Mouse (Mus musculus) midbrain, embryonic 11.5 days (tissue): ENCODE results near the gene Nsa2. TPM values are rescaled to one million over a fixed set of nuclear protein-coding genes. Genes with fewer than 3 reads are reported as not detected.

ENCODE experiments used
- ATAC-seq: fragments of 200-750 bp; cut with Nextera tagmentation; 2 replicates; pipeline ENCODE4 v1.8.0; 2017; ENCODE audit warnings: moderate TSS enrichment, moderate library complexity; ENCODE audit not compliant: low FRiP score
- DNase-seq: peaks from one replicate; pipeline ENCODE4 v3.0.0; 2015; ENCODE audit warnings: low spot score; ENCODE audit errors: missing footprints
- H3K27ac ChIP-seq: fragments of 300-500 bp; sonication (generic); 2 replicates; pipeline ENCODE4 v1.5.1; 2014; ENCODE audit warnings: low read depth, low read length
- H3K27me3 ChIP-seq: fragments of 300-500 bp; sonication (generic); 2 replicates; pipeline ENCODE4 v1.6.1; 2014; ENCODE audit warnings: mild to moderate bottlenecking, low read length, moderate library complexity, mixed read lengths; ENCODE audit not compliant: control insufficient read depth, insufficient read depth
- H3K36me3 ChIP-seq: fragments of 300-500 bp; sonication (generic); 2 replicates; pipeline ENCODE4 v1.6.1; 2014; ENCODE audit warnings: mild to moderate bottlenecking, low read length, moderate library complexity, mixed read lengths; ENCODE audit not compliant: control insufficient read depth, insufficient read depth
- H3K4me1 ChIP-seq: fragments of 300-500 bp; sonication (generic); 2 replicates; pipeline ENCODE4 v1.6.1; 2014; ENCODE audit warnings: low read length; ENCODE audit not compliant: control insufficient read depth, insufficient read depth
- H3K4me2 ChIP-seq: fragments of 300-500 bp; sonication (generic); 2 replicates; pipeline ENCODE4 v1.6.1; 2014; ENCODE audit warnings: mild to moderate bottlenecking, moderate library complexity
- H3K4me3 ChIP-seq: fragments of 300-500 bp; sonication (generic); 2 replicates; pipeline ENCODE4 v1.5.1; 2014; ENCODE audit warnings: low read depth, low read length
- H3K9ac ChIP-seq: fragments of 300-500 bp; sonication (generic); 2 replicates; pipeline ENCODE4 v1.6.1; 2014; ENCODE audit warnings: low read length
- H3K9me3 ChIP-seq: fragments of 300-500 bp; sonication (generic); 2 replicates; pipeline ENCODE4 v1.6.1; 2016; ENCODE audit warnings: low read length; ENCODE audit not compliant: control insufficient read depth
- WGBS: fragments of 180-500 bp; shearing (Covaris S2); extraction: QIAGEN DNeasy Blood & Tissue Kit; methylation state at CpG from one replicate; pipeline ENCODE4 v1.1.7; 2014; 5-methylcytosine and 5-hydroxymethylcytosine counted together
- polyA plus RNA-seq: library from polyadenylated mRNA; unstranded; fragments of >200 nt; fragmentation: Nextera tagmentation; extraction: Ambion mirVana; gene quantifications from 2 replicates; pipeline ENCODE4 v1.2.1, GENCODE M21; 2014

The Nsa2 gene
- 64.7 and 69.8 TPM in 2 replicates for polyA plus RNA-seq

GRCm38 (mm10) chr13:97137466-97138400, at the start of gene Nsa2, which contains the start of gene Gfm2:
TSS of gene Nsa2 (minus strand) at chr13:97137937.
TSS of gene Gfm2 (plus strand) at chr13:97137937.
- peak; percentile 96 for ATAC-seq
- no peaks in the 10 kb centered on the region for H3K9me3 ChIP-seq
- peak within 1 kb of the TSS; percentile 75 for H3K4me2 ChIP-seq
- peak within 1 kb of the TSS; percentile 79 for H3K9ac ChIP-seq
- no peaks in the 10 kb centered on the region for H3K27me3 ChIP-seq
- DNase-seq, result peak; percentile 98
- no peaks in the 10 kb centered on the region; the same call in 1 of the 2 replicates for H3K36me3 ChIP-seq
- peak within 1 kb of the TSS; percentile 71 for H3K27ac ChIP-seq
- under 1% methylated on average over 57 of the region's 57 CpGs for WGBS
- peak within 1 kb of the TSS; percentile 82 for H3K4me3 ChIP-seq
- peaks cover 4% of the 10 kb centered on the region; the same call in 1 of the 2 replicates for H3K4me1 ChIP-seq

DNA sequence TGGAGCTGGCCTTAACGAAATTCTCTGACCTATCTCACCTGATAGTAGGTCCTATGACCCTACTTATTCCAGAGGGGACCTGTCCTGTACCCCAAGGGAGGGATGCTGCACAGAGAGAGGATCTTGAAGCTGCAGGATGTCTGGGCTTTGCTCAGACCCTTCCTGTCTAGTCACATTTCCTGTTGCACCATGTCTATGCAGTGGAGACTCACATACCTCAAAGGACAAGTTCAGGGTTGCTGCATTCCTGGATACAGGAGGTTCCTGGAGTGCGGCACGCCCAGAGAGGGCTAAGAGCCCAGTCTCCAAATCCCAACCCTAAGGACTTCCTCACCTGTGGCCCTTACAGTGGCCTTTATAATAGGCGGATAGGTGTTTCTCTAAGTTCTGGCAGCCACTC, 48.6 kb upstream of the Nsa2 start:
- H3K4me1 ChIP-seq, result no peaks in the 10 kb centered on the region
- no peak for ATAC-seq
- DNase-seq, result no peak
- H3K4me2 ChIP-seq, result no peak overlapping the region
- H3K9ac ChIP-seq, result no peak overlapping the region
- H3K9me3 ChIP-seq, result no peaks in the 10 kb centered on the region
- WGBS, result 80% methylated on average over 4 of the region's 4 CpGs
- no peak overlapping the region for H3K4me3 ChIP-seq
- H3K36me3 ChIP-seq, result no peaks in the 10 kb centered on the region
- H3K27me3 ChIP-seq, result no peaks in the 10 kb centered on the region
- no peak overlapping the region for H3K27ac ChIP-seq

DNA sequence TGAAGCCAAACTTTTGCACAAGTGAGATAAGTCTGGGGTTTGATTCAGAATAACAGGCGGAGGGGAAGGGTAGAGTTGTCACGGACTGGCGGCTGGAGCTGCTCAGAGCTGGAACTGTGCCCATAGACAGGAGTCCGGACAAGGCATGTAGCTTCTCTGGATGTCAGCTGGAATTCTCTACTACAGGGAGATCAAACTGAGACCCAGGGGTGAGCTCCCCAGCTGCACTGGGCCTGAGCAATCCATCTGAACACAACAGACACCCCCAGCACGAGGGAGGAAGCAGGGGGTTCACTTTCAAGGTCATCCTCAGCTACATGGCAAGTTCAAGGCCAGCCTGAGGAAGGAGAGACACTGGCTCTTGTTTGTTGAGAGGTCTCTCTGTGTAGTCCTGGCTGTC, 46.9 kb upstream of the Nsa2 start:
- Histone ChIP-seq H3K9ac (no peak overlapping the region), H3K9me3 (no peaks in the 10 kb centered on the region), H3K4me1 (no peaks in the 10 kb centered on the region), H3K4me2 (no peak overlapping the region), H3K36me3 (no peaks in the 10 kb centered on the region), H3K27ac (no peak overlapping the region), H3K27me3 (no peaks in the 10 kb centered on the region), H3K4me3 (no peak overlapping the region)
- 84% methylated on average over 5 of the region's 5 CpGs for WGBS
- no peak for DNase-seq
- ATAC-seq, result no peak

DNA sequence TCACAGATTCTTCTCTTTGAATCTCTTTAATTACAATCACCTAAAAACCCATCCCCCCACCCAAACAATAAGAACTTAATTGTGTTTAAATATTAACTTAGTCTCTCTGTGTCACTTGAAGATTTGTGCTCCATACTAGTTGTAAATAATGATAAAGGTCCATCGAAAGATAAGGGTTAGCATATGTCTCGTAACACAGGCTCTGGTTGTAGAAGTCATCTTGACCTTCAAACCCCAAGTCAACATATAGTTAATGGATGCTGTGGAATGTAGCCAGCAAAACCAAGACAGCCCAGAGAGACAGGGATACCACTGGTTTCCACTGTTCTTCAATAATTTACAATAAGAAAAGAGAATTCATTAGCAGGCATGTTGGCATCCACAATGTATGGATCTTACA, 46.4 kb upstream of the Nsa2 start:
- no peaks in the 10 kb centered on the region for H3K9me3 ChIP-seq
- no peak overlapping the region for H3K4me2 ChIP-seq
- 95% methylated on average over 2 of the region's 2 CpGs for WGBS
- no peaks in the 10 kb centered on the region for H3K27me3 ChIP-seq
- H3K4me1 ChIP-seq, result no peaks in the 10 kb centered on the region
- H3K27ac ChIP-seq, result no peak overlapping the region
- H3K4me3 ChIP-seq, result no peak overlapping the region
- no peak for ATAC-seq
- peak; percentile 12 for DNase-seq
- no peaks in the 10 kb centered on the region for H3K36me3 ChIP-seq
- H3K9ac ChIP-seq, result no peak overlapping the region

DNA sequence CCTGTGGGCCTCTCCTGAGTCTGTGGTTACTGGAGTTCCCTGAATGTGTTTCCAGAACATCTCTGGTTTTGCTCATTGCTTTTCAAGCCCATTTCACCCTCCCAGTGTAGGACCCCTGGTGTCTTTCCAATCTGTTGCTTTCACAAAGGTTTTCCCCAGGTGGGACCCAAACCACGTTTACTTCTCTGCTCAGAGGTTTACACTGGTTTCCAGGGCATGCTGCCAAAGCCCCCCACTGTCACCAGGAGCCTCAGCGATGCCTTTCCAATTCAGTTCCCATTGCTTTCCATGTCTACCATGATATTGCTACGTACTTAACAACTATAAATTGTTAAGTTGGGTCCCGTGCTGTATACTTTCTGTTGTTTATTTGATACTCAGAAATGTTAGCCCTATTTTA, 45.1 kb upstream of the Nsa2 start:
- ATAC-seq (no peak), DNase-seq (peak; percentile 12)
- Histone ChIP-seq H3K9ac (no peak overlapping the region), H3K9me3 (no peaks in the 10 kb centered on the region), H3K4me3 (no peak overlapping the region), H3K27me3 (no peaks in the 10 kb centered on the region), H3K36me3 (no peaks in the 10 kb centered on the region), H3K4me1 (no peaks in the 10 kb centered on the region), H3K27ac (no peak overlapping the region), H3K4me2 (no peak overlapping the region)
- 78% methylated on average over 4 of the region's 4 CpGs for WGBS

DNA sequence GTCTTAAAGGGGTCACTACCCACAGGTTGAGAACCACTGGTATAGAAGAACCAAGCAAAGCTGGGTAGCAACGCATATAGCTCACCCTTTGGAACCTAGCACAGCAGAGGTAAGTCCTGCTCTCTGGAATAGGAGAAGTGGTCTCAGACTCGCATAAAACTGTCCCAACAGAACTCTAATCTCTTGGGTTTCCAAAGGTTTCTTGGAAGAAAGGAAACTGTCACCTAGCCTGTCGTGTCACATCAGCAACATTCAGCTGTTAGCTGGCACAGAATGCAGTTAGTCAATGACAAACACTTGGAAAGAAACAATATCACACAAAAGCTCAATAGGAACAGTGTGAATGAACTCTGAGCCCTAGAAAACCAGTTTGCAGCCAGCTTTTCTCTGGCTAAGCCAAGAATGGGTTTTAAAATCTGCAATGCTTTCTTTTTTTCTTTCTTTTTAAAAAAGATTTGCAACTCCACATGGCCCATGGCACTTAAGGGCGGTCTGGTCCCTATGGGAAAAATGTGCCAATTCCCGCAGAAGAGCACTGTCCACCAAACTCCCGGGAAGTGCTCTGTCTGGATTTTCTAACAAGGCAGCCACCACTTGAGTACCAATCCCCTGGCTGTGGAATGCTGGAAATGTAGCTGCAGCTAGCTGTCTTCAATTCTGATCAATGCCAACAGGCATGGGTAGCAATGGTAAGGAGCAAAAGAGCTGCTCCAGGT, 42.5 kb upstream of the Nsa2 start:
- WGBS, result 66% methylated on average over 6 of the region's 6 CpGs
- Histone ChIP-seq H3K4me3 (no peak overlapping the region), H3K4me2 (no peak overlapping the region), H3K27ac (no peak overlapping the region), H3K4me1 (0 out of 2 replicates have a peak, but pooled peaks cover 2% of the 10 kb centered on the region), H3K9ac (no peak overlapping the region), H3K9me3 (no peaks in the 10 kb centered on the region), H3K36me3 (no peaks in the 10 kb centered on the region; the same call in 1 of the 2 replicates), H3K27me3 (no peaks in the 10 kb centered on the region)
- ATAC-seq (no peak), DNase-seq (peak; percentile 67)

DNA sequence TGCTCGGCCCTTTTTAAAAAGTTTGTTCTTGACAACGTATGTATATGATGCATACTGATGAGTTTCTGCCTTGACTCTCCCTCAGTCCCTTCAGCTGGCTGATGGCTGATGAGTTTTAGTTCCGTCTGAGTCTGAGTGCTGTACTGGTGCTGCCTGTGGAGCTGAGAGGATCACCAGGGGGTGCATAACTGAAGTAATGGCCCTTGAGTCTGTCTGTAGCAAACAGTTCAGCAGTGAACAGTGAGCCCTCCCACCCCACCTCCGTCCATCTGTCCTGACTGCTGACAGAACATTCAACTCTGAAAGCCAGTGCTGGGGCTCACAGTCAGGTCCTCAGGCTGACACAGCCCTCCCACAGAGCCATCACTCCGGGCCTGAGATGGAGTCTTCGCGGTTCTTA, 41.2 kb upstream of the Nsa2 start:
- no peaks in the 10 kb centered on the region for H3K27me3 ChIP-seq
- 71% methylated on average over 7 of the region's 7 CpGs for WGBS

DNA sequence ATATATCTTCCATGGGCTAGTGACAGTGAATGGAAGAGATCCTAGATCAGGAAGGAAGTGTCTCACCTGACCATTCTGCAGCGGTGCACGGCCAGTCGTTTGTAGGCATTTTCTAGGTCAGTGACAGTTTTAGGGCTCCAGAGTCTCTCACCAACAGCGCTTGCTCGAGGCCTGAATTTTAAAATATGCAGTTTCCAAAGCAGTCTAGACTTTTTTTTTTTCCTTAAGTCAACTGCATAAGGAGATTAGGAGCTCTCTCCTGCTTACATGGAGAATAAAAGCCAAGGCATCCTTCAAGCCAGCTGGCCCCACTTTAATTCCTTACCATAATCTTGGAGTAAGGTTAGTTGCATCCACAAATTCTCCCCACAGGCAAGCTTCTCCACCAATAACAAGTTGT, 39.0 kb upstream of the Nsa2 start:
- no peak for ATAC-seq
- peaks cover 14% of the 10 kb centered on the region for H3K36me3 ChIP-seq
- WGBS, result 76% methylated on average over 5 of the region's 5 CpGs

More for the DNA sequence above, 41.2 kb upstream of the Nsa2 start:
- no peak overlapping the region for H3K27ac ChIP-seq
- H3K9ac ChIP-seq, result no peak overlapping the region
- no peak overlapping the region for H3K4me3 ChIP-seq
- ATAC-seq (no peak), DNase-seq (no peak)
- no peak overlapping the region for H3K4me2 ChIP-seq
- 0 out of 2 replicates have a peak, but pooled peaks cover 2% of the 10 kb centered on the region for H3K4me1 ChIP-seq
- no peaks in the 10 kb centered on the region for H3K9me3 ChIP-seq
- peaks cover 10% of the 10 kb centered on the region for H3K36me3 ChIP-seq

More for the DNA sequence above, 39.0 kb upstream of the Nsa2 start:
- H3K27ac ChIP-seq, result no peak overlapping the region; the same call in 1 of the 2 replicates
- no peak for DNase-seq
- H3K4me2 ChIP-seq, result no peak overlapping the region
- no peak overlapping the region for H3K4me3 ChIP-seq
- no peaks in the 10 kb centered on the region for H3K9me3 ChIP-seq
- 0 out of 2 replicates have a peak, but pooled peaks cover 2% of the 10 kb centered on the region for H3K4me1 ChIP-seq
- no peaks in the 10 kb centered on the region for H3K27me3 ChIP-seq
- H3K9ac ChIP-seq, result no peak overlapping the region
